ENCODE assay signal across 9 mouse cellular contexts in genomic region chr10:18816560-18816959, GRCm38 (mm10). TPM values are rescaled to one million over a fixed set of nuclear protein-coding genes. Genes with fewer than 3 reads are reported as not detected.
DNase-seq lines count a peak whose midpoint lies in the region; TF ChIP-seq lines count a peak whose summit lies in the region.
"Had no signal": no experiment of that assay in that cellular context is flagged by ENCODE, and none has a peak within 500 bp of the region (broad histone marks: within the 10 kb centered on the region; RNA-seq: fewer than 3 reads in every experiment).

No protein-coding gene starts in this region.

- H3K4me3 ChIP-seq in thymus, adult 2 months (ENCODE audit: control insufficient read depth, insufficient read depth, low read length), result no peak overlapping the region
- H3K4me3 ChIP-seq: embryonic facial prominence, embryonic 13.5 days had no signal

- H3K27ac ChIP-seq in thymus, adult 2 months (ENCODE audit: control insufficient read depth, insufficient read depth, low read length), result no peak overlapping the region
- H3K27ac ChIP-seq: embryonic facial prominence, embryonic 13.5 days had no signal

- no peak for TF ChIP-seq POLR2A in thymus, adult 2 months (IDR thresholded peaks at IDR 0.05; ENCODE audit: control insufficient read depth, extremely low read depth, insufficient read depth, low read length, poor library complexity)

- no peaks in the 10 kb centered on the region for H3K27me3 ChIP-seq in thymus, adult 2 months (ENCODE audit: control insufficient read depth, insufficient read depth, low read length)
- H3K27me3 ChIP-seq: embryonic facial prominence, embryonic 13.5 days had no signal

- no peaks in the 10 kb centered on the region for H3K4me1 ChIP-seq in thymus, adult 2 months (replicated peaks; ENCODE audit: control insufficient read depth, insufficient read depth, low read length)

- H3K36me3 ChIP-seq in thymus, adult 2 months (ENCODE audit: control insufficient read depth, insufficient read depth, low read length), result no peaks in the 10 kb centered on the region
- H3K36me3 ChIP-seq: embryonic facial prominence, embryonic 13.5 days had no signal

- TF ChIP-seq CTCF in thymus, adult 2 months (IDR thresholded peaks at IDR 0.05; ENCODE audit: borderline replicate concordance, control insufficient read depth, extremely low read depth, insufficient read depth, low read length, poor library complexity), result no peak

- 95% methylated on average over 5 of the region's 5 CpGs for WGBS in thymus, adult 2 months

- DNase-seq in kidney, adult 11 months, result peak; percentile 15
- DNase-seq in kidney, adult 18-20 months, result no peak
- DNase-seq in cerebellum, adult 9-10 months, result peak; percentile 14
- peak; percentile 75 for DNase-seq in heart, adult 18-20 months
- peak; percentile 8 to 9 for DNase-seq in kidney, adult 8-10 months
- DNase-seq in lung, postnatal 25 days (ENCODE audit: low spot score), result peak; percentile 29
- DNase-seq in thymus, adult 2 months, result no peak
- DNase-seq in adrenal gland, postnatal 25 days, result no peak

RNA-seq across cellular contexts. Expression of gene Perp, which starts 28.3 kb away (rescaled TPM):
- total RNA-seq in heart, adult 18-20 months (2021), result 100 to 1,000 TPM in 1 of 2 experiments, 10 to 100 TPM in 1; 97.1 to 115 TPM
- 79.5 and 92.7 TPM in 2 replicates for polyA plus RNA-seq in thymus, adult 2 months (2012; rRNA removed)
- total RNA-seq in adrenal gland, postnatal 25 days (2021), result 1.8 and 2.5 TPM in 2 replicates

RNA-seq across cellular contexts. Expression of gene Gm4922, which starts 30.0 kb away (rescaled TPM):
- not detected for total RNA-seq in heart, adult 18-20 months (2021)
- polyA plus RNA-seq in thymus, adult 2 months (2012; rRNA removed), result not detected in 2 replicates
- total RNA-seq in adrenal gland, postnatal 25 days (2021), result not detected in 2 replicates
- polyA plus RNA-seq: embryonic facial prominence, embryonic 13.5 days had no signal

Comparison
In these comparisons a context has a peak if more than half of its experiments do, and no peak if none do; other contexts are left out.
1. DNase-seq: peak in kidney, adult 11 months (single experiment), cerebellum, adult 9-10 months (single experiment), heart, adult 18-20 months (2 of 2), kidney, adult 8-10 months (2 of 2) and lung, postnatal 25 days (single experiment); none in kidney, adult 18-20 months (single experiment), thymus, adult 2 months (single experiment) and adrenal gland, postnatal 25 days (single experiment).
2. RNA of gene Perp, which starts 28.3 kb away (total RNA-seq): 97.1 to 115 TPM in heart, adult 18-20 months; 1.8 to 2.5 TPM in adrenal gland, postnatal 25 days; every median in the first group is over 10 times any median in the second.